Mouse (Mus musculus) myocyte (in vitro differentiated cells): ENCODE measurements around the gene 1700025G04Rik. TPM values are rescaled to one million over a fixed set of nuclear protein-coding genes. Genes with fewer than 3 reads are reported as not detected.

Experiments
- H3K27me3 ChIP-seq: one replicate; pipeline ENCODE4 v1.6.1; 2011; ENCODE audit not compliant: control insufficient read depth, insufficient read depth, insufficient read length
- H3K36me3 ChIP-seq: one replicate; pipeline ENCODE4 v1.6.1; 2011; ENCODE audit not compliant: control insufficient read depth, insufficient read depth
- H3K4me2 ChIP-seq: one replicate; pipeline ENCODE4 v1.6.1; 2011; ENCODE audit warnings: low read depth, control low read depth
- H3K4me3 ChIP-seq: one replicate; pipeline ENCODE4 v1.5.1; 2011; ENCODE audit warnings: mild to moderate bottlenecking, control low read depth, moderate library complexity
- H3K79me2 ChIP-seq: one replicate; pipeline ENCODE4 v1.6.1; 2011; ENCODE audit not compliant: control insufficient read depth, insufficient read depth
- H3ac ChIP-seq: one replicate; pipeline ENCODE4 v1.6.1; 2011; ENCODE audit not compliant: control insufficient read depth, insufficient read length
- CEBPB ChIP-seq: IDR thresholded peaks from 2 replicates; pipeline ENCODE4 v1.6.1; 2011; ENCODE audit warnings: mild to moderate bottlenecking, moderate library complexity; ENCODE audit not compliant: poor library complexity, insufficient read depth, severe bottlenecking
- E2F4 ChIP-seq: IDR thresholded peaks from one replicate; pipeline ENCODE4 v1.6.1; 2011; ENCODE audit warnings: mild to moderate bottlenecking, control low read depth, moderate library complexity; ENCODE audit not compliant: insufficient read depth
- MAX ChIP-seq: IDR thresholded peaks from one replicate; pipeline ENCODE4 v1.6.1; 2011; ENCODE audit warnings: low read depth, mild to moderate bottlenecking, control low read depth
- MYOD1 ChIP-seq, 3 experiments: IDR thresholded peaks; one replicate each; pipeline ENCODE4 v1.6.1; 2011; ENCODE audit warnings: control low read depth in 2 of 3, low read depth in 2 of 3, mild to moderate bottlenecking in 2 of 3, moderate library complexity in 1 of 3; ENCODE audit not compliant: insufficient read length in 2 of 3, control insufficient read depth in 1 of 3
- MYOG ChIP-seq, 3 experiments: IDR thresholded peaks; one replicate each; pipeline ENCODE4 v1.6.1; 2011; ENCODE audit warnings: control low read depth in 2 of 3, low read depth in 2 of 3, mild to moderate bottlenecking in 2 of 3; ENCODE audit not compliant: insufficient read length in 2 of 3, control insufficient read depth in 1 of 3, insufficient read depth in 1 of 3
- POLR2A ChIP-seq: IDR thresholded peaks from one replicate; pipeline ENCODE4 v1.6.1; 2011; ENCODE audit warnings: low read depth, mild to moderate bottlenecking, control low read depth, moderate library complexity; ENCODE audit not compliant: insufficient read length
- POLR2AphosphoS2 ChIP-seq: IDR thresholded peaks from one replicate; pipeline ENCODE4 v1.6.1; 2011; ENCODE audit warnings: low read depth, control low read depth; ENCODE audit not compliant: insufficient read length
- REST ChIP-seq: IDR thresholded peaks from one replicate; pipeline ENCODE4 v1.6.1; 2011; ENCODE audit warnings: mild to moderate bottlenecking, control low read depth, moderate library complexity; ENCODE audit not compliant: insufficient read depth, insufficient read length
- SRF ChIP-seq: IDR thresholded peaks from one replicate; pipeline ENCODE4 v1.6.1; 2011; ENCODE audit warnings: low read depth; ENCODE audit not compliant: control insufficient read depth, insufficient read length
- TCF12 ChIP-seq: IDR thresholded peaks from one replicate; pipeline ENCODE4 v1.6.1; 2011; ENCODE audit warnings: mild to moderate bottlenecking, control low read depth; ENCODE audit not compliant: poor library complexity, insufficient read depth, severe bottlenecking
- TCF3 ChIP-seq: IDR thresholded peaks from one replicate; pipeline ENCODE4 v1.6.1; 2011; ENCODE audit warnings: low read depth, control low read depth; ENCODE audit not compliant: insufficient read length
- USF1 ChIP-seq: IDR thresholded peaks from one replicate; pipeline ENCODE4 v1.6.1; 2011; ENCODE audit warnings: low read depth, mild to moderate bottlenecking, control low read depth, moderate library complexity
- polyA plus RNA-seq: library from polyadenylated mRNA; unstranded; fragments of >200 nt; fragmentation: generic; extraction: Trizol; gene quantifications from one replicate; pipeline ENCODE4 v1.2.1, GENCODE M21; 2012; ENCODE audit warnings: missing spikeins

Gene 1700025G04Rik
- polyA plus RNA-seq, 1 experiment: 3.3 TPM

- Histone ChIP-seq H3K27me3 (no peaks in the 10 kb centered on the region), H3K79me2 (no peaks in the 10 kb centered on the region), H3K4me2 (no peak overlapping the region), H3ac (no peak overlapping the region), H3K36me3 (no peaks in the 10 kb centered on the region), H3K4me3 (no peak overlapping the region)
- TF ChIP-seq MYOD1 (IDR thresholded peaks at IDR 0.05; ENCODE audit: control insufficient read depth in 1 of 3, insufficient read length in 2 of 3, low read depth in 2 of 3): no peak
- TF ChIP-seq REST: no peak
- TF ChIP-seq E2F4: no peak
- TF ChIP-seq TCF12: no peak
- no peak for TF ChIP-seq USF1
- no peak for TF ChIP-seq CEBPB
- TF ChIP-seq POLR2A: no peak
- no peak for TF ChIP-seq TCF3
- no peak for TF ChIP-seq MAX
- TF ChIP-seq SRF: no peak
Measured at GRCm38 (mm10) chr1:151998721-151999206, 91.2 kb downstream of the 1700025G04Rik start.

GRCm38 (mm10) chr1:151997591-151997990 is 92.3 kb downstream of the 1700025G04Rik start:
- H3K27me3 ChIP-seq: no peaks in the 10 kb centered on the region
- H3K4me2 ChIP-seq: no peak overlapping the region
- no peaks in the 10 kb centered on the region for H3K79me2 ChIP-seq
- TF ChIP-seq REST (no peak), MAX (no peak), SRF (no peak), USF1 (no peak), E2F4 (no peak), POLR2AphosphoS2 (no peak)
- H3K4me3 ChIP-seq: no peak overlapping the region
- no peaks in the 10 kb centered on the region for H3K36me3 ChIP-seq
- no peak overlapping the region for H3ac ChIP-seq

- Histone ChIP-seq H3K4me2 (peak overlapping the region; percentile 5), H3K79me2 (no peaks in the 10 kb centered on the region), H3K36me3 (no peaks in the 10 kb centered on the region), H3ac (no peak overlapping the region), H3K4me3 (no peak overlapping the region), H3K27me3 (no peaks in the 10 kb centered on the region)
- TF ChIP-seq REST (no peak), MYOG (IDR thresholded peaks at IDR 0.05; ENCODE audit: control insufficient read depth in 1 of 3, insufficient read depth in 1 of 3, insufficient read length in 2 of 3, low read depth in 2 of 3) (no peak), USF1 (no peak), TCF12 (no peak), SRF (no peak), MAX (no peak), MYOD1 (IDR thresholded peaks at IDR 0.05; ENCODE audit: control insufficient read depth in 1 of 3, insufficient read length in 2 of 3, low read depth in 2 of 3) (no peak), E2F4 (no peak), TCF3 (no peak), POLR2AphosphoS2 (no peak), POLR2A (no peak), CEBPB (no peak)
Measured at GRCm38 (mm10) chr1:151995948-151996697, 93.8 kb downstream of the 1700025G04Rik start.

GRCm38 (mm10) chr1:151994271-151994670 is 95.7 kb downstream of the 1700025G04Rik start:
- Histone ChIP-seq H3ac (no peak overlapping the region), H3K36me3 (no peaks in the 10 kb centered on the region), H3K4me3 (no peak overlapping the region), H3K79me2 (no peaks in the 10 kb centered on the region), H3K4me2 (no peak overlapping the region), H3K27me3 (no peaks in the 10 kb centered on the region)
- TF ChIP-seq MAX (no peak), MYOD1 (IDR thresholded peaks at IDR 0.05; ENCODE audit: control insufficient read depth in 1 of 3, insufficient read length in 2 of 3, low read depth in 2 of 3) (no peak), POLR2AphosphoS2 (no peak), REST (no peak), CEBPB (no peak), MYOG (IDR thresholded peaks at IDR 0.05; ENCODE audit: control insufficient read depth in 1 of 3, insufficient read depth in 1 of 3, insufficient read length in 2 of 3, low read depth in 2 of 3) (no peak), POLR2A (no peak)

- H3ac ChIP-seq: no peak overlapping the region
- no peaks in the 10 kb centered on the region for H3K36me3 ChIP-seq
- TF ChIP-seq USF1 (no peak), MYOD1 (IDR thresholded peaks at IDR 0.05; ENCODE audit: control insufficient read depth in 1 of 3, insufficient read length in 2 of 3, low read depth in 2 of 3) (no peak), MAX (no peak), SRF (no peak), POLR2AphosphoS2 (no peak), E2F4 (no peak)
- no peaks in the 10 kb centered on the region for H3K27me3 ChIP-seq
- no peaks in the 10 kb centered on the region for H3K79me2 ChIP-seq
- H3K4me2 ChIP-seq: no peak overlapping the region
- H3K4me3 ChIP-seq: no peak overlapping the region
Measured at GRCm38 (mm10) chr1:151991505-151991904, 98.4 kb downstream of the 1700025G04Rik start.
